Mouse (Mus musculus): Measurements from ENCODE around the gene Rnf11. TPM values are rescaled to one million over a fixed set of nuclear protein-coding genes. Genes with fewer than 3 reads are reported as not detected.
"Not testable (repeated sequence)": the region's sequence is repeated elsewhere in the genome, so short reads cannot be mapped to it uniquely, and the experiment has no call there.

Rnf11 gene
- total RNA-seq, 2 experiments from 2014 or later = 95.4 to 123 TPM

- no peak for DNase-seq
Observed at GRCm38 (mm10) chr4:109411377-109411967, 73.1 kb downstream of the Rnf11 start.

GRCm38 (mm10) chr4:109410681-109411376 is 73.7 kb downstream of the Rnf11 start:
- DNase-seq = no peak

- DNase-seq = no peak
Observed at GRCm38 (mm10) chr4:109407701-109408485, 76.6 kb downstream of the Rnf11 start.

- no peak for DNase-seq
Observed at GRCm38 (mm10) chr4:109407176-109407520, 77.4 kb downstream of the Rnf11 start.

- DNase-seq = peak; percentile 22
Observed at GRCm38 (mm10) chr4:109406486-109407175, 77.9 kb downstream of the Rnf11 start, which contains the start of gene Ttc39a. Gene Ttc39a (plus strand): TSS chr4:109406623.

GRCm38 (mm10) chr4:109406054-109406485 is 78.5 kb downstream of the Rnf11 start:
- peak; percentile 78 for DNase-seq

- no peak for DNase-seq
Observed at GRCm38 (mm10) chr4:109405415-109405814, 79.1 kb downstream of the Rnf11 start.

GRCm38 (mm10) chr4:109404908-109405307 is 79.6 kb downstream of the Rnf11 start:
- DNase-seq = not testable (repeated sequence)

- no peak for DNase-seq
Observed at GRCm38 (mm10) chr4:109401176-109401689, 83.3 kb downstream of the Rnf11 start.

Other genes starting within 250 kb of the Rnf11 start
- 10 to 100 TPM; 60.2 to 62.3 TPM for gene Eps15, start 204.5 kb downstream of the Rnf11 start, total RNA-seq (2021)
- gene Ttc39a, start 78.1 kb downstream of the Rnf11 start, total RNA-seq (2021) = under 1 TPM; 0.18 to 0.64 TPM
- gene 4930522H14Rik, start 46.6 kb upstream of the Rnf11 start, total RNA-seq (2021) = not detected
- 10 to 100 TPM in 1 of 2 experiments, 1 to 10 TPM in 1; 9.2 to 11.7 TPM for gene Cdkn2c, start 182.5 kb upstream of the Rnf11 start, total RNA-seq (2021)
- gene Faf1, start 191.9 kb upstream of the Rnf11 start, total RNA-seq (2021) = 10 to 100 TPM; 31.2 to 31.4 TPM

Measured in gastrocnemius, postnatal 25 days (tissue).